Mouse (Mus musculus): ENCODE measurements at regions not wholly inside any gene's neighbourhood (a gene's known extent, or its start where the extent isn't known, plus 50 kb on each side); places are given as distances from the start of the nearest gene placed in this dataset.

GRCm38 (mm10) chr10:98231705-98232235 is 505.2 kb upstream of the C030005K15Rik start:
- no peak for TF ChIP-seq ZNF384 (IDR thresholded peaks at IDR 0.05; ENCODE audit: low read depth, low read length)
- no peak for TF ChIP-seq HCFC1 (IDR thresholded peaks at IDR 0.05; ENCODE audit: borderline replicate concordance, insufficient read depth, low read length)
- no peak for TF ChIP-seq ZC3H11A (IDR thresholded peaks at IDR 0.05; ENCODE audit: borderline replicate concordance, low read depth, low read length)
- no peak for TF ChIP-seq MAFK (IDR thresholded peaks at IDR 0.05; ENCODE audit: insufficient read depth, low read depth, low read length)
- TF ChIP-seq CHD2 (IDR thresholded peaks at IDR 0.05; ENCODE audit: low read depth, low read length) = no peak
